Mouse (Mus musculus): ENCODE data around the gene Rhbdl3.

- no peak for TF ChIP-seq CTCF (IDR thresholded peaks at IDR 0.05; ENCODE audit: low read depth, low read length)
- TF ChIP-seq GATA2 (IDR thresholded peaks at IDR 0.05; ENCODE audit: borderline replicate concordance, low read depth, low read length) = no peak
- no peak for TF ChIP-seq GATA1 (IDR thresholded peaks at IDR 0.05; ENCODE audit: borderline replicate concordance, low read length)
- TF ChIP-seq POLR2AphosphoS5 (IDR thresholded peaks at IDR 0.05; ENCODE audit: insufficient replicate concordance, low read depth, low read length) = no peak
Measured at GRCm38 (mm10) chr11:80295785-80296184, 4.9 kb upstream of the Rhbdl3 start.

Data from G1E (cell line).